Mouse (Mus musculus): ENCODE results near the gene Peg10. TPM values are rescaled to one million over a fixed set of nuclear protein-coding genes. Genes with fewer than 3 reads are reported as not detected.

Gene Peg10
- polyA plus RNA-seq, 1 experiment from 2014 or later: 0.49 TPM

DNA sequence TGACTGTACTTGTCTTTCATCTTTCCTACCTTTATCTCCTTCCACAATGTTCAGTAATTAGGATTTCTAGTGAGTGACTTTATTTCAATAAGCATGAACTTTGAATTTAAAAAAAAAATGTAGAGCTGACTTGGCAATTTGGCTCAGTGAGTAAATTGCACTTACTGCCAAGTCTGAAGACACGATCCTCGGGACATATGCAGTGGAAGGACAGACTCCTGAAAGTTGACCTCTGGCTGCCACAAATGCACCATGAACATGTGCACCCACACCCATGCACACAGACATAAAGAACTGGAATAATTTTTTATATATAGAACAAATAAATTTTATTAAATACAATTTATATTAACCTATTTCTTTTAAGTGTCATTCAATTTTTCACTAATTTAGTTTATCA, 29.8 kb upstream of the Peg10 start:
- DNase-seq (ENCODE audit: low spot score) (no peak), ATAC-seq (no peak)
- Histone ChIP-seq H3K36me3 (ENCODE audit: insufficient read depth, low read length) (no peaks in the 10 kb centered on the region), H3K27ac (ENCODE audit: low read length) (no peak overlapping the region), H3K4me3 (ENCODE audit: low read depth, low read length) (no peak overlapping the region), H3K27me3 (replicated peaks; ENCODE audit: insufficient read depth, low read length) (no peaks in the 10 kb centered on the region), H3K9me3 (ENCODE audit: low read length) (no peaks in the 10 kb centered on the region), H3K9ac (replicated peaks; ENCODE audit: low read depth) (no peak overlapping the region), H3K4me2 (replicated peaks; ENCODE audit: low read depth, low read length) (no peak overlapping the region), H3K4me1 (ENCODE audit: insufficient read depth, low read depth, low read length) (no peaks in the 10 kb centered on the region)
- TF ChIP-seq CTCF (IDR thresholded peaks at IDR 0.05): no peak
- TF ChIP-seq EP300 (IDR thresholded peaks at IDR 0.05): no peak
- 65% methylated on average over 2 of the region's 2 CpGs for WGBS

DNA sequence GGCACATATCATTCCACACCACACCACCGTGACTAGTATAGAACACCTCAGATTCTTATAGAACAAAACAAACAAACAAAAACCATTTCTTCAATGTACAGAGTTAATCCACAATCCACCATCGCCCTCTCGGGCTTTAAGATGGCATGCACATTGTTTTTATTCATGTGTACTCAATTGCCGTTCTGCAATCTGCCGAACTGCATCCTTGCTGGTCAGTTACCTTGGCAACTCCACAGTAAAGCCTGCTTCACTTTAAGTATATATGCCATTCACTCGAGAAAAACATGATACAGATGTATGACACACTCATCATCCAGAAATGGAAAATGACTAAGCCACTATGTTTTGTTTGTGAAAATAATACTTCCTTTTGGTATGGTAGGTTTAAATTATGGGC, 25.0 kb upstream of the Peg10 start:
- Histone ChIP-seq H3K27me3 (replicated peaks; ENCODE audit: insufficient read depth, low read length) (no peaks in the 10 kb centered on the region), H3K9ac (replicated peaks; ENCODE audit: low read depth) (no peak overlapping the region), H3K27ac (ENCODE audit: low read length) (no peak overlapping the region), H3K4me2 (replicated peaks; ENCODE audit: low read depth, low read length) (no peak overlapping the region), H3K4me1 (ENCODE audit: insufficient read depth, low read depth, low read length) (no peaks in the 10 kb centered on the region), H3K36me3 (ENCODE audit: insufficient read depth, low read length) (no peaks in the 10 kb centered on the region), H3K9me3 (ENCODE audit: low read length) (0 out of 2 replicates have a peak, but pooled peaks cover 2% of the 10 kb centered on the region), H3K4me3 (ENCODE audit: low read depth, low read length) (no peak overlapping the region)
- 68% methylated on average over 6 of the region's 6 CpGs for WGBS
- ATAC-seq (no peak), DNase-seq (ENCODE audit: low spot score) (no peak)
- TF ChIP-seq EP300 (IDR thresholded peaks at IDR 0.05): no peak
- no peak for TF ChIP-seq CTCF (IDR thresholded peaks at IDR 0.05)

DNA sequence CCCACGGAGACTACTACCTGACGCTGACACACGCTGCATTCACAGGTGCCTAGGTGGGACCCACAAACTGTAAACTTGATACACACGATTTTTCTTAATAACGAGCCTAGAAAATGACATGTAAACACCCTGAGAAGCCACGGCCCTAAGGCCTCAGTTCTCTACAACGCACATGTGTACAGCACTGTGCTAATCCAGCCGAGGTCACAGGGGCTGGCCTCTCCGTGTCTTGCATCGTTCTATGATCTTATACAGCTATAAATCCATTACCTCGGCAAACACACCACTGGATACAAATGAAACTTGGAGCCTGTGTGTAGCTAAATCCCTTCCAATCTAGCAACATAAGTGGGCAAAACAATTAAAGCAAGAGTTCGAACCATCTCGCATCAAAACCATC, 24.4 kb upstream of the Peg10 start:
- H3K4me3 ChIP-seq (ENCODE audit: low read depth, low read length): no peak overlapping the region
- 0 out of 2 replicates have a peak, but pooled peaks cover 2% of the 10 kb centered on the region for H3K9me3 ChIP-seq (ENCODE audit: low read length)
- no peaks in the 10 kb centered on the region for H3K27me3 ChIP-seq (replicated peaks; ENCODE audit: insufficient read depth, low read length)
- no peak for TF ChIP-seq EP300 (IDR thresholded peaks at IDR 0.05)
- TF ChIP-seq CTCF (IDR thresholded peaks at IDR 0.05): no peak
- H3K36me3 ChIP-seq (ENCODE audit: insufficient read depth, low read length): no peaks in the 10 kb centered on the region
- H3K9ac ChIP-seq (replicated peaks; ENCODE audit: low read depth): no peak overlapping the region
- 82% methylated on average over 13 of the region's 13 CpGs for WGBS
- no peak overlapping the region for H3K4me2 ChIP-seq (replicated peaks; ENCODE audit: low read depth, low read length)
- no peaks in the 10 kb centered on the region for H3K4me1 ChIP-seq (ENCODE audit: insufficient read depth, low read depth, low read length)
- ATAC-seq (no peak), DNase-seq (ENCODE audit: low spot score) (no peak)
- H3K27ac ChIP-seq (ENCODE audit: low read length): no peak overlapping the region

DNA sequence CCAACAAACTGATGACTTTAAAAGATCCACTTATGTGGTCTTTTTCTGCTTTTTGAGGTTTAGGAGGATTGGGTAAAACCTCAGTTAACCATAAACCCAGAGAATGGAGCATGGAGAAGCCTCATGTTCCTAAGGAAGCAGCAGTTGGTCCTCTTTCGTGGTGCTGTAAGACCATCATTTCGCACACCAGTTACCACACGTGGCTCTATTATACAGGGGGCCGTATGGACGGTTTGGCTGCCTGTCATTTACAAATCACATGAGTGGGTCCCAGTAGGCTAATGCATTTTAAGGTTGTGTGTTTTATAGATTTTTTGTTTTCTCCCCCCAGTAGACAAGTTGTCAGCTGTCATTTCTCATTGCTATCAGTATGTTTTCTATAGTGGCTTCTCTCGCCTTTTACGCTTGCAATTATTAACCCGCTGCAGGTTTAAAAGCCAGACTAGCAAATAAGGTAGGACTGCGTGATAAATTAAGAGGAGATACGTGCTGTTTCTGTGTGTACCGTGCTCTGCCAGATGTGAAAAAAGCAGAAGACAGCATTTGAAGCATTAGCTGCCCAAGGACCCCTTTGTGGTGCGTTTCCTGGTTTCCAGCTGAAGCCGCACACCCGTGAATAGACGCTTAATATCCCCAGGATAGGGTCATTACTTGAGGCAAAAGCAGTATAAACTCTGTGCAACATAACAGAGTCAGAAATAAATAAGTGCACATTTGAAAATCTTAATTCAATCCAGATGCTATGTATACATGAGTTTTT, 22.9 kb upstream of the Peg10 start:
- 85% methylated on average over 15 of the region's 15 CpGs for WGBS
- Histone ChIP-seq H3K36me3 (ENCODE audit: insufficient read depth, low read length) (no peaks in the 10 kb centered on the region), H3K9me3 (ENCODE audit: low read length) (0 out of 2 replicates have a peak, but pooled peaks cover 2% of the 10 kb centered on the region), H3K4me2 (replicated peaks; ENCODE audit: low read depth, low read length) (no peak overlapping the region), H3K9ac (replicated peaks; ENCODE audit: low read depth) (no peak overlapping the region), H3K4me3 (ENCODE audit: low read depth, low read length) (no peak overlapping the region), H3K27me3 (replicated peaks; ENCODE audit: insufficient read depth, low read length) (no peaks in the 10 kb centered on the region), H3K4me1 (ENCODE audit: insufficient read depth, low read depth, low read length) (no peaks in the 10 kb centered on the region), H3K27ac (ENCODE audit: low read length) (no peak overlapping the region)
- DNase-seq (ENCODE audit: low spot score) (no peak), ATAC-seq (no peak)
- no peak for TF ChIP-seq CTCF (IDR thresholded peaks at IDR 0.05)
- TF ChIP-seq EP300 (IDR thresholded peaks at IDR 0.05): no peak

DNA sequence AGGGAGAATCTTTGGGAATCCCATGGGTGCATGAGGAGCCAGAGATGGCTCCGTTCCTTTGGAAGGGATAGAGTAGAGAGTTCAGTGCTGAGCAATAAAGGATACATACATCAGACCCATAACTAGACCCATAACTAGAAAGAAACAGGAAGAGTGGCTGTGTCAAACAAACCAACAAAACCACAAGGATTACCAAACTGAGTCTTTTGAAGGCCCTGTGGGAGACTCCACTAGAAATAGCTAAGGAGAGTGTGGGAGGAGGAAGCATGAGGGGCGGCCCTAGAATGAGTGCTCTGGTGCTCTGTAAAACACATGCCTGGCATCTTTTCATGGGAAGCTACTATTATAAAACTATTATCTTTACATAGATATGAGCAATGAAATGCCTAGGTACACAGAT, 18.8 kb upstream of the Peg10 start:
- no peaks in the 10 kb centered on the region for H3K4me1 ChIP-seq (ENCODE audit: insufficient read depth, low read depth, low read length)
- no peak for ATAC-seq
- no peak overlapping the region for H3K9ac ChIP-seq (replicated peaks; ENCODE audit: low read depth)
- H3K27me3 ChIP-seq (replicated peaks; ENCODE audit: insufficient read depth, low read length): no peaks in the 10 kb centered on the region
- no peaks in the 10 kb centered on the region for H3K36me3 ChIP-seq (ENCODE audit: insufficient read depth, low read length)
- TF ChIP-seq EP300 (IDR thresholded peaks at IDR 0.05): no peak
- no peak for TF ChIP-seq CTCF (IDR thresholded peaks at IDR 0.05)
- no peak overlapping the region for H3K4me3 ChIP-seq (ENCODE audit: low read depth, low read length)
- H3K9me3 ChIP-seq (ENCODE audit: low read length): 0 out of 2 replicates have a peak, but pooled peaks cover 2% of the 10 kb centered on the region
- H3K4me2 ChIP-seq (replicated peaks; ENCODE audit: low read depth, low read length): no peak overlapping the region
- WGBS: 81% methylated on average over 2 of the region's 2 CpGs
- no peak for DNase-seq (ENCODE audit: low spot score)
- no peak overlapping the region for H3K27ac ChIP-seq (ENCODE audit: low read length)

DNA sequence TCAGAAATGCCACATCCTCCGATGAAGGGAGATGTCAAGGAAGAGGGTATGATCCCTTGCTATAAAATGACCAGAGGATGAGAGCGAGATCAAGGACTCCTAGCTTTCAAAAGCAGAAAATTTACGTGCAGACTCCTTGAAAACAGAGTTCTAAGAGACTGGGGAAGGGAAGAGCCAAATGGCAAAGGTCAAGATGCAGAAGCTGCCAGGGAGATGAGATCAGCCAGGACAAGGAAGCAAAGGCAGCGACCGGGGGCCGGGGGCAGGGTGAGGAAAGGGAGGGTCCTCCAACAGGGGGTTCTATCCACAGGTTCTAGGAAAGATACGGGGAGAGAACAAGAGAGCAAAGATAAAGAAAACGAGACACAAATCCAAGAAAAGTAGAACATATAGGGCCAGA, 15.4 kb upstream of the Peg10 start:
- WGBS: 50% methylated on average over 8 of the region's 8 CpGs
- H3K36me3 ChIP-seq (ENCODE audit: insufficient read depth, low read length): no peaks in the 10 kb centered on the region
- TF ChIP-seq CTCF (IDR thresholded peaks at IDR 0.05): no peak
- TF ChIP-seq EP300 (IDR thresholded peaks at IDR 0.05): no peak
- no peaks in the 10 kb centered on the region for H3K4me1 ChIP-seq (ENCODE audit: insufficient read depth, low read depth, low read length)
- no peaks in the 10 kb centered on the region for H3K9me3 ChIP-seq (ENCODE audit: low read length)
- no peak overlapping the region for H3K27ac ChIP-seq (ENCODE audit: low read length)
- ATAC-seq: no peak
- no peak overlapping the region for H3K4me3 ChIP-seq (ENCODE audit: low read depth, low read length)
- no peak for DNase-seq (ENCODE audit: low spot score)
- no peak overlapping the region for H3K9ac ChIP-seq (replicated peaks; ENCODE audit: low read depth)
- H3K4me2 ChIP-seq (replicated peaks; ENCODE audit: low read depth, low read length): no peak overlapping the region
- no peaks in the 10 kb centered on the region for H3K27me3 ChIP-seq (replicated peaks; ENCODE audit: insufficient read depth, low read length)

All from lung, postnatal 0 days (tissue).